8 mouse cellular contexts compared by ENCODE assay signal in the genomic region with DNA sequence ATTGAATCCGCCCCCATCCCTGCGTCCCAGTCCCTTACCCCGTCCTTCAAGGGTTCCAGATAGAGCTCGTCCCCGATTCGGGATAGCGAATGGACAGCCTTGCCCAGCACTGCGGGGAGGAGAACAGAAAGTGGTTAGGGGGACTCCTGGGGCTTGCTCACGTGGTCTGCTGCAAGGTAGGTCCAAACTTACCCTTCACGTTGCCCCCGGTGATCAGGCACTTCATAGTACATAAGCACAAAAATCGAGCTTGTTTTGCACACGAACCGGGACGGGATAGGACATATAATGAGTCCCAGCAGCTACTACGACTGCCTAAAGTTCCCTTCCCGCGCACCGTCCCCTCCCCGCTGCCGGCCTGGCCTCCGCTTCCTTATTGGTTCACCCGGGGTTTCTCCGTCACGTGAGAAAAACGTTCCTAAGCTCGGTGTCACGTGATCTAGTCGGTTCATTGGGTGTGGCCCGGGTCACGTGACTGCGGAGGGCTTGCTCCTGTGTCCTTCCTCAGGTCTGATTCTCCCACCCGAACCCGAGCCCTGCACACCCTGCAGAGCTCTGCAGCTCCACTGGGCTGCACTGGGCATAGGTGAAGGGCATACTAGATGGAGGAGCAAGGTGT. TPM values are rescaled to one million over a fixed set of nuclear protein-coding genes. Genes with fewer than 3 reads are reported as not detected.
DNase-seq lines count a peak whose midpoint lies in the region; ATAC-seq lines count a peak whose summit lies in the region.

A gene (minus strand): TSS at position 372 of the 619 bp plus-strand sequence.

- no peaks in the 10 kb centered on the region for H3K36me3 ChIP-seq in hindbrain, embryonic 11.5 days (ENCODE audit: control insufficient read depth, insufficient read depth, low read length)

- H3K27ac ChIP-seq in hindbrain, embryonic 11.5 days (ENCODE audit: low read depth, low read length) = peak within 1 kb of the TSS; percentile 60; the same call in 1 of the 2 replicates

- H3K9ac ChIP-seq in hindbrain, embryonic 11.5 days (ENCODE audit: low read depth, low read length) = peak within 1 kb of the TSS; percentile 81

- peak; percentile 94 for DNase-seq in Muller cell, postnatal 12 days (ENCODE audit: inconsistent ontology term)
- peak; percentile 98 for DNase-seq in cerebellum, adult 9-11 months
- DNase-seq in frontal cortex, adult 2 months (ENCODE audit: extremely low spot score in 1 of 2, low spot score in 1 of 2) = peak; percentile 92 to 98
- peak; percentile 98 for DNase-seq in hindbrain, embryonic 11.5 days (ENCODE audit: low spot score)
- DNase-seq in layer of hippocampus, postnatal 10 days (ENCODE audit: low spot score in 2 of 2) = peak; percentile 91 to 94
- DNase-seq in lung, postnatal 10 days = peak; percentile 99
- DNase-seq in ovary, postnatal 36 days (ENCODE audit: low spot score) = peak; percentile 91
- DNase-seq in thymus, postnatal 25 days = peak; percentile 96

- ATAC-seq in hindbrain, embryonic 11.5 days (ENCODE audit: low FRiP score) = peak; percentile 82

- H3K4me2 ChIP-seq in hindbrain, embryonic 11.5 days (replicated peaks; ENCODE audit: low read depth, low read length) = peak within 1 kb of the TSS; percentile 97

- H3K4me1 ChIP-seq in hindbrain, embryonic 11.5 days (replicated peaks; ENCODE audit: control insufficient read depth, insufficient read depth, low read length) = peaks cover 13% of the 10 kb centered on the region

- under 1% methylated on average over 34 of the region's 34 CpGs for WGBS in hindbrain, embryonic 11.5 days

- H3K9me3 ChIP-seq in hindbrain, embryonic 11.5 days (ENCODE audit: control insufficient read depth, low read length) = no peaks in the 10 kb centered on the region

- no peaks in the 10 kb centered on the region; the same call in none of the 2 replicates for H3K27me3 ChIP-seq in hindbrain, embryonic 11.5 days (ENCODE audit: control insufficient read depth, insufficient read depth, low read length)

- H3K4me3 ChIP-seq in hindbrain, embryonic 11.5 days (ENCODE audit: low read depth, low read length) = peak within 1 kb of the TSS; percentile 68

RNA-seq across cellular contexts. Expression of the gene that starts here (rescaled TPM):
- 18.4 and 19.3 TPM in 2 replicates for polyA plus RNA-seq in frontal cortex, adult 2 months (2012; rRNA removed)
- 41.6 and 42.1 TPM in 2 replicates for polyA plus RNA-seq in hindbrain, embryonic 11.5 days (2014; fragmentation: Nextera tagmentation; extraction: Ambion mirVana)
- total RNA-seq in layer of hippocampus, postnatal 10 days (2021) = 1 to 10 TPM; 8.0 to 8.9 TPM

Comparison
In these comparisons a context has a peak if more than half of its experiments do, and no peak if none do; other contexts are left out.
1. Peak in every context shown above with its lines: DNase-seq, ATAC-seq, H3K4me3 ChIP-seq and H3K27ac ChIP-seq.